Mouse (Mus musculus) heart, postnatal 0 days (tissue): ENCODE data around the gene Cabp1. TPM values are rescaled to one million over a fixed set of nuclear protein-coding genes. Genes with fewer than 3 reads are reported as not detected.

Source experiments
- ATAC-seq: fragments of 200-750 bp; cut with Nextera tagmentation; 2 replicates; pipeline ENCODE4 v1.8.0; 2017; ENCODE audit warnings: low read depth, moderate number of reproducible peaks, moderate library complexity; ENCODE audit not compliant: insufficient read depth
- DNase-seq: peaks from one replicate; pipeline ENCODE4 v3.0.0-alpha.2; 2016; ENCODE audit warnings: low spot score
- H3K27ac ChIP-seq: fragments of 300-500 bp; sonication (generic); 2 replicates; pipeline ENCODE4 v1.5.1; 2014; ENCODE audit warnings: low read depth, mild to moderate bottlenecking
- H3K27me3 ChIP-seq: fragments of 300-500 bp; sonication (generic); 2 replicates; pipeline ENCODE4 v1.6.1; 2014; ENCODE audit warnings: low read length, mixed read lengths; ENCODE audit not compliant: control insufficient read depth, insufficient read depth
- H3K36me3 ChIP-seq: fragments of 300-500 bp; sonication (generic); replicated peaks from 2 replicates; pipeline ENCODE4 v1.6.1; 2014; ENCODE audit warnings: low read length, mixed read lengths; ENCODE audit not compliant: control insufficient read depth, insufficient read depth
- H3K4me1 ChIP-seq: fragments of 300-500 bp; sonication (generic); 2 replicates; pipeline ENCODE4 v1.6.1; 2014; ENCODE audit warnings: antibody characterized with exemption; ENCODE audit not compliant: control insufficient read depth, insufficient read depth
- H3K4me2 ChIP-seq: fragments of 300-500 bp; sonication (generic); 2 replicates; pipeline ENCODE4 v1.6.1; 2014; ENCODE audit warnings: low read depth, mild to moderate bottlenecking, low read length, moderate library complexity
- H3K4me3 ChIP-seq: fragments of 300-500 bp; sonication (generic); 2 replicates; pipeline ENCODE4 v1.5.1; 2014; ENCODE audit warnings: low read depth, low read length
- H3K9ac ChIP-seq: fragments of 300-500 bp; sonication (generic); replicated peaks from 2 replicates; pipeline ENCODE4 v1.6.1; 2014; ENCODE audit warnings: low read depth, low read length, mixed read lengths
- H3K9me3 ChIP-seq: fragments of 300-500 bp; sonication (generic); replicated peaks from 2 replicates; pipeline ENCODE4 v1.6.1; 2016; ENCODE audit warnings: low read length; ENCODE audit not compliant: control insufficient read depth
- CTCF ChIP-seq: IDR thresholded peaks from 2 replicates; pipeline ENCODE4 v1.5.1; 2016; ENCODE audit warnings: antibody characterized with exemption, control low read depth, low read depth
- EP300 ChIP-seq: IDR thresholded peaks from 2 replicates; pipeline ENCODE4 v1.6.1; 2016; ENCODE audit warnings: antibody characterized with exemption, low read depth
- WGBS: fragments of 180-500 bp; shearing (Covaris S2); extraction: QIAGEN DNeasy Blood & Tissue Kit; methylation state at CpG from one replicate; pipeline ENCODE4 v1.1.7; 2014; 5-methylcytosine and 5-hydroxymethylcytosine counted together
- polyA plus RNA-seq: library from polyadenylated mRNA; unstranded; fragments of >200 nt; fragmentation: Nextera tagmentation; extraction: Ambion mirVana; gene quantifications from 2 replicates; pipeline ENCODE4 v1.2.1, GENCODE M21; 2015
- total RNA-seq: library from RNA; depleted of rRNA; stranded (reverse); fragments of >200 nt; gene quantifications from 2 replicates; pipeline ENCODE4 v1.2.3, GENCODE M21; 2014; ENCODE audit warnings: low replicate concordance

Cabp1 gene
- total and polyA plus RNA-seq, 2 experiments from 2014 or later = 0.96 to 4.1 TPM

GRCm38 (mm10) chr5:115231552-115232120 lies 37.5 kb upstream of the Cabp1 start:
- Histone ChIP-seq H3K4me1 (no peaks in the 10 kb centered on the region), H3K36me3 (no peaks in the 10 kb centered on the region), H3K27me3 (no peaks in the 10 kb centered on the region), H3K9ac (no peak overlapping the region), H3K4me3 (no peak overlapping the region), H3K27ac (no peak overlapping the region), H3K9me3 (no peaks in the 10 kb centered on the region), H3K4me2 (peak overlapping the region; percentile 0; the same call in 1 of the 2 replicates)
- ATAC-seq (no peak), DNase-seq (no peak)
- 48% methylated on average over 16 of the region's 16 CpGs for WGBS
- TF ChIP-seq CTCF = no peak
- no peak for TF ChIP-seq EP300

- Histone ChIP-seq H3K27ac (no peak overlapping the region), H3K27me3 (no peaks in the 10 kb centered on the region), H3K9me3 (no peaks in the 10 kb centered on the region), H3K4me2 (peak overlapping the region; percentile 0; the same call in 1 of the 2 replicates), H3K9ac (no peak overlapping the region), H3K4me1 (no peaks in the 10 kb centered on the region), H3K4me3 (no peak overlapping the region), H3K36me3 (no peaks in the 10 kb centered on the region)
- TF ChIP-seq CTCF (no peak), EP300 (no peak)
- ATAC-seq (peak; percentile 61), DNase-seq (no peak)
- 27% methylated on average over 15 of the region's 15 CpGs for WGBS
These were observed 36.8 kb upstream of the Cabp1 start for GRCm38 (mm10) chr5:115230830-115231551.

GRCm38 (mm10) chr5:115222485-115222884 lies 28.3 kb upstream of the Cabp1 start:
- 77% methylated on average over 3 of the region's 3 CpGs for WGBS
- H3K4me2 ChIP-seq = no peak overlapping the region
- DNase-seq = no peak
- no peak overlapping the region for H3K27ac ChIP-seq
- no peaks in the 10 kb centered on the region for H3K36me3 ChIP-seq
- H3K4me3 ChIP-seq = no peak overlapping the region
- no peak for ATAC-seq
- H3K27me3 ChIP-seq = no peaks in the 10 kb centered on the region
- no peak for TF ChIP-seq EP300
- 0 out of 2 replicates have a peak, but pooled peaks have one; percentile 6 for TF ChIP-seq CTCF
- H3K4me1 ChIP-seq = peaks cover 10% of the 10 kb centered on the region
- 0 out of 2 replicates have a peak, but pooled peaks cover 6% of the 10 kb centered on the region for H3K9me3 ChIP-seq
- H3K9ac ChIP-seq = no peak overlapping the region

GRCm38 (mm10) chr5:115220931-115221640 lies 26.9 kb upstream of the Cabp1 start:
- H3K27me3 ChIP-seq = 0 out of 2 replicates have a peak, but pooled peaks cover 2% of the 10 kb centered on the region
- H3K9me3 ChIP-seq = 0 out of 2 replicates have a peak, but pooled peaks cover 6% of the 10 kb centered on the region
- no peak for DNase-seq
- ATAC-seq = no peak
- H3K36me3 ChIP-seq = no peaks in the 10 kb centered on the region
- no peak overlapping the region for H3K9ac ChIP-seq
- H3K4me3 ChIP-seq = no peak overlapping the region
- H3K4me2 ChIP-seq = no peak overlapping the region
- TF ChIP-seq CTCF (no peak), EP300 (no peak)
- H3K27ac ChIP-seq = no peak overlapping the region
- WGBS = 31% methylated on average over 13 of the region's 13 CpGs
- peaks cover 10% of the 10 kb centered on the region for H3K4me1 ChIP-seq

- no peak overlapping the region for H3K4me2 ChIP-seq
- H3K36me3 ChIP-seq = no peaks in the 10 kb centered on the region
- 0 out of 2 replicates have a peak, but pooled peaks cover 5% of the 10 kb centered on the region for H3K27me3 ChIP-seq
- TF ChIP-seq CTCF (no peak), EP300 (no peak)
- DNase-seq (no peak), ATAC-seq (no peak)
- 0 out of 2 replicates have a peak, but pooled peaks cover 6% of the 10 kb centered on the region for H3K9me3 ChIP-seq
- no peak overlapping the region for H3K27ac ChIP-seq
- WGBS = 85% methylated on average over 12 of the region's 12 CpGs
- H3K4me3 ChIP-seq = no peak overlapping the region
- H3K4me1 ChIP-seq = peaks cover 10% of the 10 kb centered on the region
- H3K9ac ChIP-seq = no peak overlapping the region
These were observed 23.8 kb upstream of the Cabp1 start for GRCm38 (mm10) chr5:115217998-115218397.
